Mouse (Mus musculus) brain, embryonic 14.5 days (tissue): ENCODE measurements around the gene Arhgef1.

Experiments used
- CTCF ChIP-seq: fragments of 200-500 bp; IDR thresholded peaks from 2 replicates; pipeline ENCODE4 v1.5.1; 2012; ENCODE audit warnings: inconsistent platforms, mild to moderate bottlenecking, moderate library complexity, borderline replicate concordance; ENCODE audit not compliant: insufficient read depth, insufficient read length; ENCODE audit errors: extremely low read depth
- POLR2A ChIP-seq: fragments of 200-500 bp; IDR thresholded peaks from 2 replicates; pipeline ENCODE4 v1.6.1; 2012; ENCODE audit warnings: mild to moderate bottlenecking, inconsistent platforms, borderline replicate concordance; ENCODE audit not compliant: poor library complexity, insufficient read depth, insufficient read length, severe bottlenecking; ENCODE audit errors: extremely low read depth

GRCm38 (mm10) chr7:24864156-24864555 lies 38.6 kb upstream of the Arhgef1 start:
- TF ChIP-seq CTCF = no peak
- TF ChIP-seq POLR2A = no peak
